Mouse (Mus musculus) naive thymus-derived CD4-positive, alpha-beta T cell, adult 5 months (primary cell): Measurements from ENCODE around the gene Glb1l3. TPM values are rescaled to one million over a fixed set of nuclear protein-coding genes. Genes with fewer than 3 reads are reported as not detected.

Source experiments
- polyA plus RNA-seq: library from polyadenylated mRNA; unstranded; fragments of 100-300 nt; shearing (Covaris generic); gene quantifications from one replicate; pipeline ENCODE4 v1.2.1, GENCODE M21; 2017

The Glb1l3 gene
- polyA plus RNA-seq, result not detected

GRCm38 (mm10) chr9:26860751-26861150 is at the start of gene Glb1l3:
Gene Glb1l3, minus strand, starts transcription at chr9:26860890.

GRCm38 (mm10) chr9:26805935-26806666 is 54.6 kb downstream of the Glb1l3 start, which contains the start of gene Glb1l2:
Gene Glb1l2, minus strand, starts transcription at chr9:26806468.

Other genes starting within 250 kb of the Glb1l3 start
- gene B3gat1, start 127.2 kb downstream of the Glb1l3 start, polyA plus RNA-seq, result not detected
- gene Glb1l2, start 54.4 kb downstream of the Glb1l3 start, polyA plus RNA-seq, result not detected
- not detected for gene Gm1110, start 62.2 kb upstream of the Glb1l3 start, polyA plus RNA-seq
- 27.2 TPM for gene Acad8, start 138.7 kb upstream of the Glb1l3 start, polyA plus RNA-seq
- 45.7 TPM for gene Thyn1, start 138.8 kb upstream of the Glb1l3 start, polyA plus RNA-seq
- 48.1 TPM for gene Vps26b, start 169.2 kb upstream of the Glb1l3 start, polyA plus RNA-seq
- 41.6 TPM for gene Ncapd3, start 169.3 kb upstream of the Glb1l3 start, polyA plus RNA-seq